Mouse (Mus musculus) large intestine, adult 2 months (tissue): Measurements from ENCODE around the gene Gstm5. TPM values are rescaled to one million over a fixed set of nuclear protein-coding genes. Genes with fewer than 3 reads are reported as not detected.
"Not testable (repeated sequence)": the region's sequence is repeated elsewhere in the genome, so short reads cannot be mapped to it uniquely, and the experiment has no call there.

Experiments used
- DNase-seq: peaks from one replicate; pipeline ENCODE4 v3.0.0-alpha.2; 2012; ENCODE audit warnings: low read depth, low spot score
- WGBS: fragments of 180-500 bp; shearing (Covaris S2); methylation state at CpG from one replicate; pipeline ENCODE4 v1.1.7; 2018; 5-methylcytosine and 5-hydroxymethylcytosine counted together
- polyA plus RNA-seq: library from polyadenylated mRNA; depleted of rRNA; stranded (reverse); fragments of >200 nt; gene quantifications from 2 replicates; pipeline ENCODE4 v1.2.3, GENCODE M21; 2012; rRNA removed

The Gstm5 gene
- polyA plus RNA-seq: 25.5 and 27.8 TPM in 2 replicates

DNA sequence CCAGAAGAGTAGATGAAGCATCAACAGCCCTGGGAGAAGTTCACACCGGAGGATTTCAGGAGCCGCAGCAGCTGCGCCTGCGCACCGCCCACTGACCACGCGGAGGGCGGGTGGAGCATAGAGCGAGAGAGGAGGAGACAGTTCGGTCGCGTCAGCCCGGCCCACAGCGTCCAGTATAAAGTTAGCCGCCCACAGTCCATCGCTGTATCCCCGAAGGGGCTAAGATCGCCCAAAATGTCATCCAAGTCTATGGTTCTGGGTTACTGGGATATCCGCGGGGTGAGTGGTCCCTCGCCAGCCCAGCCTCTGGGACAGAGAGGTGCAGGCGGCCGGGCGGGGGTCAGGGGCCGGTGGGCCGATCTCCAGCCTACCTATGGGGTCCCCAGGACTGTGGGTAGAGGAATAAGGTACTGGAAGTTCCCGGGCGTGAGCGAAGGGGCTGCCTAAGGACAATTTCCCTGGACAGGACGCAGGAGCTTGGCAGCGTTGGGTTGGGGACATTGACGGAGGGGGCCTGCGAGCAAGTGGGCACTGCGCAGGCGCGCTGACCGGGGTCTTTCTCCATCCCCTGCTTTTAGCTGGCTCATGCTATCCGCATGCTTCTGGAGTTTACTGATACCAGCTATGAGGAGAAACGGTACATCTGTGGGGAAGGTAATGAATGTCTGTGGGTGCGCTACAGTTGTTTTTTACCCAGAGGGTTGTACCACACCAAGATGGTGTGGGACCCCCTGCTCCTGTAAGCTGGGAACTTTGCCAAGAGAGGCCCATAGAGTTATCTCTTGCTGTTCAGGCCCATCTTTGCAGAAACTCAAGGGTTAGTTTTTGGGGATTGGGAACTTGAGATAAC is at the start of gene Gstm5:
Gene Gstm5, plus strand, starts transcription at position 102 of the 850 bp plus-strand sequence.
- DNase-seq: no peak
- WGBS: 8% methylated on average over 40 of the region's 40 CpGs

DNA sequence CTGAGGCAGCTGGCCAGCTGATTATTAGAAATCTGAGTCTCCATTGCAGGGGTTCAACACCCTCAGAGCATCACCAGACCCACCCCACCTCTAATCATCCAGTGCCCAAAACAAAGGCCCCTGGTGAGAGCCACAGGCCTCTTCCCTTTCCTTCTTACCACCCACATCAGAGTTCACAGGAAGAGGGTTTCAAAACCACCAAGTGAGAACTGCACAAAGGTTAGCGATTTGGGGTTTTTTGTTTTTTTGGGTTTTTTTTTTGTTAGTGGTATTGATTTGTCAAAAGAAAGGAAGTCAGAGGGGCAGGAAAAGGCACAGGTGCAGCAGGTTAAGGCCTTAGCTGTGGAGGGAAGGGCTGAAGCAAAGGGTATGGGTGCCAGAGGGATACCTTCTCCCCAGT is 49.4 kb upstream of the Gstm5 start:
- DNase-seq: no peak
- WGBS: 71% methylated on average over 1 of the region's 1 CpGs

DNA sequence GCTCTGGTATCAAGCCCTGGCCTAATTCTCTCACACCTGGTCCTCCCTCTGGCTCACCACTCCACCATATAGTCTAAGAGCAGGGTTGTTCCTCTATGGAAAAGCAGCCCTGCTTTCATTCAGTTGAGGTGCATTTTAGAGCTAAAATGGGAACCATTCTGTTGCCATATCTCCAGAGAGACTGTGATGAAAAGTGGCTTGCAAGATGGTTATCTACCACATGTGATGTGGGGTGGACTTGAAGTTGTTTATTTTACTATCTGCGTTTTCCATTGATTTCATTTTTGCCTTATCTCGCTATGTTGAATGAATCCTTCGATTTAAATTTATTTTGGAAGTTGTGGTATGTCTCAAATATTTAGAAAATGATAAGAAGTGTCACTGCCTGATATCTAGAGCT is 48.8 kb upstream of the Gstm5 start:
- WGBS: 77% methylated on average over 3 of the region's 3 CpGs
- DNase-seq: no peak

- WGBS: 71% methylated on average over 4 of the region's 4 CpGs
- no peak for DNase-seq
These were observed 47.5 kb upstream of the Gstm5 start for GRCm38 (mm10) chr3:107848126-107848525.

- DNase-seq: no peak
- 35% methylated on average over 6 of the region's 6 CpGs for WGBS
These were observed 46.5 kb upstream of the Gstm5 start for GRCm38 (mm10) chr3:107849000-107849692.

DNA sequence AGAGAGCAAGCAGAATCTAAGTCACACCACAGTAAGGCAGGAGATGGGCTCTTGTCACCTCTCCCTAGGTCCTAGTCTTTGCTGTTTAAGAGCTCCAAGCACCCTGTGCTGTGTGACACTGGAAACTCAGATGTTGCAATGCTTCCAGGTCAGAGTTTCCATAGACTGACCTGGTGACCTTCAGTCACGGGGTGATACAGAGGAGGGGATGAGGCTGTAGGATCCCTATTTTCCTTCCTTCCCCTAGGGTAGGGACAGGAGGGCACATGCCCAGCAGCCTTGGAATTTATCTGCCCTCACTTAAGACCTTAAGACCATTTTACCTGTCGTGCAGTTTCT is 46.0 kb upstream of the Gstm5 start:
- 74% methylated on average over 2 of the region's 2 CpGs for WGBS
- DNase-seq: no peak

- WGBS: 37% methylated on average over 12 of the region's 12 CpGs
- no peak for DNase-seq
These were observed 45.1 kb upstream of the Gstm5 start for GRCm38 (mm10) chr3:107850418-107851031.

DNA sequence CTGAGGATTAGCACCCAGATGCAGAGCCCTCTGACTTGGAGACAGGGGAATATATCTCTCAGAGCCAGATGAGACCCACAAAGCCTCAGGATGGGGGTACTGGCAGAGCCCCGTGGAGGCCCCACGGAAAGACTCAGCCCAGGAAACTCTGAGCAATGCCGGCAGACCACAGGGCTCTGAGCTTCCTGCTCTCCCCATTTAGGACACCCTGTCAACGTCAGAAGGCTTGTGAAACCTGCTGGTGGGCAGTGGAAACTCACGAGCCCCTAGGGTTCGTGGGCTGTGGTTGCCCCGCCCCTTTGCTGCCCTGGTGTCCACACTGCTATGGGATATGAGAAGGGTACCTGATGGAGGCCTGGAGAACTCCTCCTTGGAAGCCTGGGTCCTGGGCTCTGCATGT is 42.8 kb upstream of the Gstm5 start:
- WGBS: 49% methylated on average over 7 of the region's 7 CpGs
- no peak for DNase-seq

DNA sequence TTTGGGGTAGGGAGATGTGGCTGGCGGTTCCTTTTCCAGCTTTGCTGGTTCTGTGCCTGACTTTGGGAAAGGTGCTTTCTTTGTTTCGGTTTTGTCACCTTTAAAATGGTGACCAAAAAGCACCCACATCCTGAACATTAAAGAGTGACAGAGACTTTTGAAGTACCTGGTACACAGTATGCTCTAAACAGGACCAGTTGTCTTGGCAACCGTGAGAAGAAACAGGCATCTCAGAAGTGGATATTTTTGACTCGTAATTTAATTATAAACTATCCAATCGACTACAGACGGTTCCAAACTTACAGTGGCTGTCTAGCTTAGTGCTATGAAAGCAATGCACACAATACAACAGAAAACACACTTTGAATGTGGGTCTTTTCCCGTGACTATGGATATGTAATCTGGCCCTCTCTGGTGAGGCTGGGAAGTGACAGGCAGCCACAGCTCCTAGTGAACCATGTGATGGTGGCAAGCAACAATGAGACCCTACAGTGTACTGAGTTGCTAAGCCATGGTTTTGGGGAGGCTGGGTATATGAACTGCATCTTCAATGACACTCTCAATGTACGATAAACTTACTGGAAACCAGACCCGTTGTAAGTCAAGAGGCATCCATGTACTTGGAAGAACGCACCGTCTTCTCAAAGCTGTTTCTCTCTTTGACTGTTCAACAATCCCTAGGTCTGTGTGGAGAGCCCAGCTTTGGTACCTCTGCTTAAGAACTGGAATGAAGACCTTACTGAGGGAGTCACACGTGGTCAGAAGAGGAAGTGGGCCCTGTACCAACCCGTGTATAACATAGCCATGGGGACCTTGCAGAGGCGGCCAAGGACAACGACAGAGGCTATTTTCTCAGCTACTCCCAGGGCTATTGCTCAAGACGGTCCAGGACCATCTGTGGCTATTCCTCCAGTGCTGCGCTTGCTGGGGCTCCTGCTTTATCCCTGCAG is 42.1 kb upstream of the Gstm5 start:
- 71% methylated on average over 17 of the region's 17 CpGs for WGBS
- no peak for DNase-seq

DNA sequence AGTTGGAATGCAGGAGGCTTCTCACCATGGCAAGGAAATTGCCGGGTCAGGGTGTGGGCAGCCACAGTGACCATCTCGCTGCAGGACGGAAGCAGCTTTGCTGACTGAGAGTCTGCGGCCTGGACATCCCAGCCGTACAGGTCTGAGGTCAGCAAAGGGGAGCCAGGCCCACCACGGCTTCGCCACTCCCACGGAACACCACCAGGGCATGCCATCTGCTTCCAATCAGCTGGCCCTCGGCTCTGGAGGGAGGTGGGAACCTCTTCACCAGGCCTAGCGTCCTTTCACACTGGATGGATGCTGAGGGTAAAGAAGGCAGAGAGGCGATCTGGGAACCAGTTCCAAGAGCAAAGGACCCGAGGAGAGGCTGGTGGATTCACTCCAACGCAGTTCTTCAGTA is 40.3 kb upstream of the Gstm5 start:
- DNase-seq: no peak
- WGBS: 92% methylated on average over 13 of the region's 13 CpGs

DNA sequence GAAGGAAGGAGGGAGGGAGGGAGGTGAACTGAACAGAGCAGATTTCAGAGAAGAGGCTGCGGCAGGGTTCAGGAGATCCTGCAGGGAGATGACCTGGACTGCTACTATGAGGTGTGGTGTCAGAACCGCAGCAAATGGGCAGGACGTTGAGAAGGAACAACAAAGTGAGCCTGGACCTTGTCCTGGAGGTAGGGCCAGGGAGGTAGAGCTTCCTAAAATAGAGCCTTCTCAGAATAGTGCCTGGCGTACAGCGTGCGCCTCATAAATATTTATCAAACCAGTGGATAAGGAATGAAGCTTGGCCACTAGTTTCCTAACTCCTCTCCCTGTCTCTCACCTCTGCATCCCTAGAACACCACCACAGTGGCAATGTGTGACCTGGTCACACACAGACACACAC is 38.0 kb upstream of the Gstm5 start:
- WGBS: 26% methylated on average over 6 of the region's 6 CpGs
- DNase-seq: no peak

- WGBS: 70% methylated on average over 5 of the region's 5 CpGs
- DNase-seq: not testable (repeated sequence)
These were observed 34.1 kb upstream of the Gstm5 start for GRCm38 (mm10) chr3:107861483-107861882.

DNA sequence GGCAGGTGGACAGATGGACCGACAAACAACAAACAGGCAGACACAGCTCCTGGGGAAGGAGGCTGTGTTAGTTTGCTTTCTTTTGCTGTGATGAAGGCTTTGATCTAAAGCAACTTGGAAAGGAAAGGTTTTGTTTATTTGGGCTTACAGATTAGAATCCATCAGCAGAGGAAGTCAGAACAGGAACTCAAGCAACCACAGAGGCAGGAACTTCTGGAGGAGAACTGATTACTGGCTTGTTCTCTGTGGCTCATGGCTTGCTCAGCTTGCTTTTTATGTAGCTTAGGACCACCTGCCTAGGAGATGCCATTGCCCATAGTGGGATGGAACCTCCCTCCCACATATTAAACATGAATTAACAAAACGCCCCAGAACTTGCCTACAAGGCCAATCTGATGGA is 33.1 kb upstream of the Gstm5 start:
- 71% methylated on average over 2 of the region's 2 CpGs for WGBS
- DNase-seq: no peak

DNA sequence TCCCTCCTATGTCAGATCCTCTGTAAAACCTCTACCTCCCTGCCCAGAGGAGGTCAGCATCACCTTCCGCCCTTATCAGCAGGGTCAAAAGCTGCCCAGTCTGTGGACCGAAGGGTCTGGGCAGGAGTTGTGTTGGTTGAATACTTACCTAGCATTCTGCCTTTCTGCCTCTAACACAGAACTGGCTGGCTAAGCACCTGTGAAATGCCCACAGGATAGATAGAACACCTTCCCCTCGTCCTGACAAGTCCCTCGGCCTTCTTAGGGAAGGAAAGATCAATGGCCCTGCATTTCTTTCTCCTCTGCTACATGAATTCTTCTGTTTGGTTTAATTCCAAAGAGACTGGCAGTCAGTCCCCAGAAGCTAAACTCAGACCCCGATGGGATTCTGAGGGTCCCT is 32.1 kb upstream of the Gstm5 start:
- WGBS: 85% methylated on average over 5 of the region's 5 CpGs
- no peak for DNase-seq

GRCm38 (mm10) chr3:107863898-107864603 is 31.6 kb upstream of the Gstm5 start:
- WGBS: 2% methylated on average over 2 of the region's 2 CpGs
- no peak for DNase-seq

DNA sequence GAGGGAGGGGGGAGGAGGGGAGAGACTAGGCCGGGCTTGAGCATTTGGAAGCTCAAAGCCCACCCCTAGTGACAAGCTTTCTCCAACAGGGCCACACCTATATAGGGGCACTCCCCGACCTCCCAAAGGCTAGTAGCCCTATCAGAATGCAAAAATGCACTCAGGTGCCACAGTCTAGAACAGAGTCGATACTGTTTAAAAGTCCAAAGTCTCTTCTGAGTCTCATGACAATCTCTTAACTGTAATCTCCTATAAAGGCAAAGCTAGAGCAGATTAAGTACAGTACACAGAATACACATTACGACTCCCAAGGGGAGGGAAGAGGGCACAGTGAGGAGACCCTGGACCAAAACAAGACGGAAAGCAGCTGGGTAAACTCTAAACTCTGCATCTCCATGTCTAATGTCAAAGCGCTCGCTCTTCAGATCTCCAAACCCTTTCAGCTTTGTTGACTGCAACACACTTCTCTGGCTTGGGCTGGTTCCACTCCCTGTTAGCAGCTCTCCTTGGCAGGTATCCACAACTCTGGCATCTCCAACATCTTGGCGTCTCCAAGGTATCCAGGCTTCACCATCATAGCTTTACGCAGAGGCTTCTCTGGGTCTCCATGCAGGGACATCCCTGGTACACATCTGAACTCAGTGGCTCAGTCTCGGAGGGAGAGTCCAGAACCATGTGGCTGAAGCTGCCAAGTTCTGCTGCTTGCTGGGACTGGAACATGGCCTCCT is 30.1 kb upstream of the Gstm5 start:
- no peak for DNase-seq

DNA sequence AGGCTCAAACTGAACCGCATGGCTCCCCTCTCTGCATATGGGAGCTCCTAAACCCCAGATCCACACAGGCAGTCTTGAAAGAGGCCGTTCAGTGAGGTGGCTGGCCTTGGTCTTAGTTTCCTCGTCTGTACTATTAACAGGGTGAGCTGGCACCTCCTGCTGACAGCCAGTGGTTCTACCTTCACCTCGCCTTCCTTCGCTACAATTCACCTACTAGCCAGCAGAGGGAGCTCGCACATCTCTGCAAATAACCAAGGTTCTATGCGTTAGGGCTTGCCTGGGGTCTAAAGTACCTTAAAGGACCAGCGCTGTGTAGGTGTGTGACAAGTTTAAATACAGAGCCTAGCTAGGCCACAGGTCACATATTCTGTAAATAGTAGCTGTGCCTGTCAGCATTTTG is 28.5 kb upstream of the Gstm5 start:
- DNase-seq: no peak
- 7% methylated on average over 8 of the region's 8 CpGs for WGBS

More for the DNA sequence above, 30.1 kb upstream of the Gstm5 start:
- 28% methylated on average over 10 of the region's 10 CpGs for WGBS

DNA sequence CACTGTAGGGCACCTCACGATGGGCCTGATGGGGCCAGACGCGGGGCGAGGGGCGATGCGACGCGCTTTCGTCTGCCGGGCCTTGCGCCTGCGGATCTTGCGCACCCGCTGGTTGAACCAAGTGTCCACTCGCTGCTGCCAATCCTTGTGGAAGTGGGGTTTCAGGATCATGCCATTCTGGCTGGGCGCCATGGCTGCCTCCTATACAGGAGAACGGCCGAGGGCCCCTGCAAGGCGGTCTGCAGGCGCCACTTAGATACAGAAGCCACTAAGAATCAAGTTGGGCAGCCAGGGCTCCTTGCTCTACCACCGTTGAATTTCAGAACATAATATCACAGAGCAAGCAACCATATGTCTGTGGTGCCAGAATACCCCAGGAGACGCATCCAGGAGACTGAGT is 27.2 kb upstream of the Gstm5 start:
- 97% methylated on average over 22 of the region's 22 CpGs for WGBS
- DNase-seq: no peak
